Mouse (Mus musculus): ENCODE results near the gene Cc2d1a. TPM values are rescaled to one million over a fixed set of nuclear protein-coding genes. Genes with fewer than 3 reads are reported as not detected.

The Cc2d1a gene
- polyA plus RNA-seq, 1 experiment from 2014 or later: 17.3 TPM

- no peaks in the 10 kb centered on the region for H3K4me1 ChIP-seq
- DNase-seq (ENCODE audit: extremely low spot score, low spot score): no peak
- no peak overlapping the region for H3K4me3 ChIP-seq
- H3K27me3 ChIP-seq (ENCODE audit: poor library complexity, severe bottlenecking): no peaks in the 10 kb centered on the region
- no peaks in the 10 kb centered on the region for H3K9me3 ChIP-seq
- no peak overlapping the region for H3K27ac ChIP-seq
- 82% methylated on average over 4 of the region's 4 CpGs for WGBS
- peaks cover 9% of the 10 kb centered on the region; the same call in 1 of the 2 replicates for H3K36me3 ChIP-seq (replicated peaks)
Observed at GRCm38 (mm10) chr8:84157620-84158019, 9.9 kb upstream of the Cc2d1a start.

- Histone ChIP-seq H3K27me3 (ENCODE audit: poor library complexity, severe bottlenecking) (peaks cover 9% of the 10 kb centered on the region), H3K4me1 (peaks cover 33% of the 10 kb centered on the region), H3K27ac (no peak overlapping the region), H3K36me3 (replicated peaks) (peaks cover 20% of the 10 kb centered on the region), H3K9me3 (no peaks in the 10 kb centered on the region), H3K4me3 (no peak overlapping the region)
- 87% methylated on average over 3 of the region's 3 CpGs for WGBS
- DNase-seq (ENCODE audit: extremely low spot score, low spot score): no peak
Observed at GRCm38 (mm10) chr8:84149181-84149580, 1.4 kb upstream of the Cc2d1a start.

- Histone ChIP-seq H3K4me1 (peaks cover 33% of the 10 kb centered on the region), H3K9me3 (no peaks in the 10 kb centered on the region), H3K27me3 (ENCODE audit: poor library complexity, severe bottlenecking) (peaks cover 9% of the 10 kb centered on the region), H3K4me3 (peak overlapping the region; percentile 74), H3K36me3 (replicated peaks) (peaks cover 27% of the 10 kb centered on the region), H3K27ac (peak overlapping the region; percentile 88; the same call in 1 of the 2 replicates)
- 92% methylated on average over 5 of the region's 5 CpGs for WGBS
- no peak for DNase-seq (ENCODE audit: extremely low spot score, low spot score)
Observed at GRCm38 (mm10) chr8:84148531-84148850, 755 bp upstream of the Cc2d1a start.

- peaks cover 9% of the 10 kb centered on the region for H3K27me3 ChIP-seq (ENCODE audit: poor library complexity, severe bottlenecking)
- no peaks in the 10 kb centered on the region for H3K9me3 ChIP-seq
- no peak for DNase-seq (ENCODE audit: extremely low spot score, low spot score)
- H3K27ac ChIP-seq: peak overlapping the region; percentile 88
- 8% methylated on average over 14 of the region's 14 CpGs for WGBS
- peaks cover 33% of the 10 kb centered on the region for H3K4me1 ChIP-seq
- peak overlapping the region; percentile 74 for H3K4me3 ChIP-seq
- H3K36me3 ChIP-seq (replicated peaks): peaks cover 38% of the 10 kb centered on the region
Observed at GRCm38 (mm10) chr8:84147324-84147766, 391 bp downstream of the Cc2d1a start.

- no peak overlapping the region for H3K4me3 ChIP-seq
- DNase-seq (ENCODE audit: extremely low spot score, low spot score): no peak
- H3K36me3 ChIP-seq (replicated peaks): peaks cover 63% of the 10 kb centered on the region
- WGBS: 93% methylated on average over 8 of the region's 8 CpGs
- peaks cover 33% of the 10 kb centered on the region for H3K4me1 ChIP-seq
- H3K9me3 ChIP-seq: no peaks in the 10 kb centered on the region
- H3K27me3 ChIP-seq (ENCODE audit: poor library complexity, severe bottlenecking): peaks cover 9% of the 10 kb centered on the region
- H3K27ac ChIP-seq: no peak overlapping the region
Observed at GRCm38 (mm10) chr8:84144636-84145245, 3.0 kb downstream of the Cc2d1a start.

GRCm38 (mm10) chr8:84140838-84141237 is 6.9 kb downstream of the Cc2d1a start:
- no peak overlapping the region for H3K27ac ChIP-seq
- DNase-seq (ENCODE audit: extremely low spot score, low spot score): no peak
- H3K4me1 ChIP-seq: peaks cover 4% of the 10 kb centered on the region; the same call in 1 of the 2 replicates
- WGBS: 95% methylated on average over 4 of the region's 4 CpGs
- H3K9me3 ChIP-seq: no peaks in the 10 kb centered on the region
- no peaks in the 10 kb centered on the region for H3K27me3 ChIP-seq (ENCODE audit: poor library complexity, severe bottlenecking)
- H3K4me3 ChIP-seq: no peak overlapping the region
- H3K36me3 ChIP-seq (replicated peaks): peaks cover 98% of the 10 kb centered on the region

GRCm38 (mm10) chr8:84137848-84138247 is 9.9 kb downstream of the Cc2d1a start:
- H3K4me3 ChIP-seq: no peak overlapping the region
- H3K36me3 ChIP-seq (replicated peaks): peaks cover 99% of the 10 kb centered on the region
- no peak for DNase-seq (ENCODE audit: extremely low spot score, low spot score)
- H3K27ac ChIP-seq: no peak overlapping the region
- H3K27me3 ChIP-seq (ENCODE audit: poor library complexity, severe bottlenecking): no peaks in the 10 kb centered on the region
- H3K9me3 ChIP-seq: no peaks in the 10 kb centered on the region
- H3K4me1 ChIP-seq: no peaks in the 10 kb centered on the region
- WGBS: 94% methylated on average over 3 of the region's 3 CpGs

GRCm38 (mm10) chr8:84132225-84132624 is 15.5 kb downstream of the Cc2d1a start:
- WGBS: 90% methylated on average over 8 of the region's 8 CpGs
- Histone ChIP-seq H3K36me3 (replicated peaks) (peaks cover 57% of the 10 kb centered on the region), H3K27me3 (ENCODE audit: poor library complexity, severe bottlenecking) (peaks cover 6% of the 10 kb centered on the region; the same call in 1 of the 2 replicates), H3K27ac (no peak overlapping the region), H3K4me3 (no peak overlapping the region), H3K9me3 (no peaks in the 10 kb centered on the region), H3K4me1 (peaks cover 13% of the 10 kb centered on the region)
- no peak for DNase-seq (ENCODE audit: extremely low spot score, low spot score)

- H3K9me3 ChIP-seq: no peaks in the 10 kb centered on the region
- peaks cover 18% of the 10 kb centered on the region for H3K4me1 ChIP-seq
- H3K27ac ChIP-seq: 0 out of 2 replicates have a peak overlapping the region, but pooled peaks have one; percentile 20
- DNase-seq (ENCODE audit: extremely low spot score, low spot score): no peak
- 47% methylated on average over 30 of the region's 30 CpGs for WGBS
- peaks cover 43% of the 10 kb centered on the region for H3K36me3 ChIP-seq (replicated peaks)
- 0 out of 2 replicates have a peak overlapping the region, but pooled peaks have one; percentile 3 for H3K4me3 ChIP-seq
- H3K27me3 ChIP-seq (ENCODE audit: poor library complexity, severe bottlenecking): peaks cover 6% of the 10 kb centered on the region; the same call in 1 of the 2 replicates
Observed at GRCm38 (mm10) chr8:84130806-84131205, 16.9 kb downstream of the Cc2d1a start.

- no peaks in the 10 kb centered on the region for H3K9me3 ChIP-seq
- H3K4me3 ChIP-seq: no peak overlapping the region
- WGBS: 78% methylated on average over 8 of the region's 8 CpGs
Observed at GRCm38 (mm10) chr8:84128277-84128676, 19.5 kb downstream of the Cc2d1a start.

GRCm38 (mm10) chr8:84127202-84127901 is 20.4 kb downstream of the Cc2d1a start:
- no peaks in the 10 kb centered on the region for H3K9me3 ChIP-seq
- H3K27ac ChIP-seq: no peak overlapping the region
- no peak overlapping the region for H3K4me3 ChIP-seq
- DNase-seq (ENCODE audit: extremely low spot score, low spot score): no peak
- WGBS: 70% methylated on average over 17 of the region's 17 CpGs
- peaks cover 19% of the 10 kb centered on the region for H3K4me1 ChIP-seq
- peaks cover 6% of the 10 kb centered on the region; the same call in 1 of the 2 replicates for H3K27me3 ChIP-seq (ENCODE audit: poor library complexity, severe bottlenecking)
- H3K36me3 ChIP-seq (replicated peaks): peaks cover 9% of the 10 kb centered on the region

More at GRCm38 (mm10) chr8:84128277-84128676, 19.5 kb downstream of the Cc2d1a start:
- H3K4me1 ChIP-seq: peaks cover 19% of the 10 kb centered on the region
- no peak overlapping the region for H3K27ac ChIP-seq
- peaks cover 6% of the 10 kb centered on the region; the same call in 1 of the 2 replicates for H3K27me3 ChIP-seq (ENCODE audit: poor library complexity, severe bottlenecking)
- peaks cover 18% of the 10 kb centered on the region for H3K36me3 ChIP-seq (replicated peaks)
- no peak for DNase-seq (ENCODE audit: extremely low spot score, low spot score)

- DNase-seq (ENCODE audit: extremely low spot score, low spot score): no peak
- Histone ChIP-seq H3K27me3 (ENCODE audit: poor library complexity, severe bottlenecking) (peaks cover 6% of the 10 kb centered on the region; the same call in 1 of the 2 replicates), H3K4me3 (no peak overlapping the region), H3K27ac (no peak overlapping the region), H3K9me3 (no peaks in the 10 kb centered on the region), H3K36me3 (replicated peaks) (peaks cover 3% of the 10 kb centered on the region), H3K4me1 (peaks cover 19% of the 10 kb centered on the region)
- WGBS: 81% methylated on average over 2 of the region's 2 CpGs
Observed at GRCm38 (mm10) chr8:84126742-84127141, 21.0 kb downstream of the Cc2d1a start.

- WGBS: 71% methylated on average over 9 of the region's 9 CpGs
- H3K4me3 ChIP-seq: no peak within 1 kb of the TSS
- H3K4me1 ChIP-seq: peaks cover 15% of the 10 kb centered on the region
- no peak for DNase-seq (ENCODE audit: extremely low spot score, low spot score)
- H3K27ac ChIP-seq: no peak within 1 kb of the TSS
- no peaks in the 10 kb centered on the region for H3K27me3 ChIP-seq (ENCODE audit: poor library complexity, severe bottlenecking)
- no peaks in the 10 kb centered on the region for H3K36me3 ChIP-seq (replicated peaks)
- no peaks in the 10 kb centered on the region for H3K9me3 ChIP-seq
Observed at GRCm38 (mm10) chr8:84125656-84126055, 22.1 kb downstream of the Cc2d1a start, which contains the start of gene Podnl1. Gene Podnl1 (plus strand): TSS chr8:84125989.
